Mouse (Mus musculus) kidney, postnatal 10 days (tissue): ENCODE measurements around the gene Zbtb9.

Experiments used
- DNase-seq: peaks from one replicate; pipeline ENCODE4 v3.0.0; 2021; ENCODE audit warnings: mixed read lengths

The Zbtb9 gene

DNA sequence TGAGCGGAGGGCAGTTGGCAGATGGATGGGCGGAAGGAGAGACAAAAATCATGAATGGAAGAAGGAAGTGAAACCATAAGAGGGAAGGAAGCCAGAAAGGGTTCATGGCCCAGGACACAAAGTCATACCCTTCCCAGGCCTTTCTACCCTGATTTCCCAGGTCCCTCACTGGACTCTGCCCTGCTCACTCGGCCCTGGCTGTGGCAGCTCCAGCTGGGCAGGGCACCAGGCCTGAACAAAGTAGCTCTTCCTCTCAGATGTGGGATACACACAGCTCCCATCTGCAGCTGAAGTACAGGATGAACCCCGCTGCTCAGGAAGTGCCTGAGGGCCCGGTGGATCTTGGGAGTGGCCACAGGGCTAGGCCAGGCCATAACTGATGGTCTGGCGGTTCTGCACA, 69.9 kb downstream of the Zbtb9 start:
- peak; percentile 54 for DNase-seq

- no peak for DNase-seq
These were observed 72.2 kb downstream of the Zbtb9 start for GRCm38 (mm10) chr17:27045164-27045563.

DNA sequence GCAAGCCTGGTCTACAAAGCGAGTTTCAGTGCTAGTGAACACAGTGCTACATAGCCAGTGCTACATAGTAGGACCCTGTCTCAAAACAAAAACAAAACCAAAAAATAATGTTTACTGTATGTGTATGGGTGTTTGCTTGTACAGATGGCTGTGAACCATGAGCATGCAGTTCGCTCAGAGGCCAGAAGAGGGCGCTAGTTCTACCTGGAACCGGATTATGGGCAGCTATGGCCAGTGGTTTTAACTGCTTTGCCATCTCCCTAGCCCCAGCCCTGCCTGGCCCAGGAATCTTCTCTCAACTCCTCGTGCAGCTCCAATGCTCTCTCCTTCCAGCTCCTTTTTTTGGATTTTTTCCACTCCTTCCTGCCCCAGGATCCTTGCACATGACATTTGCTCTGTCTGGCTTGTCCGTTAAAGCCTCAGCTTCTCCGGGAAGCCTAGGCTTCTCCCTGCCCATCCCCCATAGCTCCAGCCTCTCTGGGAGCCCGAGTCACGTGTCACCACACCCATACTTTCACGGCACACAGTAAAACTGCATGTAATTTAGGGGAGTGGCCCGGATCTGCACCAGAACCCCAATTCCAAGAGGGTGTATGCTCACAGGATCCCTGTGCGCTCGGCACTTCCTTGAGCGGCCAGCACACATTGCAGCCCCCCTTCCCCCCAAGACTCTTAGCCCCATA, 74.9 kb downstream of the Zbtb9 start:
- no peak for DNase-seq

- peak; percentile 57 for DNase-seq
These were observed 75.7 kb downstream of the Zbtb9 start for GRCm38 (mm10) chr17:27048445-27049239.

- DNase-seq = no peak
These were observed 77.9 kb downstream of the Zbtb9 start for GRCm38 (mm10) chr17:27050853-27051252.

GRCm38 (mm10) chr17:27051514-27051913, 78.5 kb downstream of the Zbtb9 start:
- peak; percentile 84 for DNase-seq

GRCm38 (mm10) chr17:27056170-27056569, 83.2 kb downstream of the Zbtb9 start:
- peak; percentile 86 for DNase-seq

GRCm38 (mm10) chr17:27056812-27057516, 84.0 kb downstream of the Zbtb9 start, which contains the start of gene Itpr3:
Itpr3 (plus strand) TSS chr17:27057304.
- peak; percentile 88 for DNase-seq

DNA sequence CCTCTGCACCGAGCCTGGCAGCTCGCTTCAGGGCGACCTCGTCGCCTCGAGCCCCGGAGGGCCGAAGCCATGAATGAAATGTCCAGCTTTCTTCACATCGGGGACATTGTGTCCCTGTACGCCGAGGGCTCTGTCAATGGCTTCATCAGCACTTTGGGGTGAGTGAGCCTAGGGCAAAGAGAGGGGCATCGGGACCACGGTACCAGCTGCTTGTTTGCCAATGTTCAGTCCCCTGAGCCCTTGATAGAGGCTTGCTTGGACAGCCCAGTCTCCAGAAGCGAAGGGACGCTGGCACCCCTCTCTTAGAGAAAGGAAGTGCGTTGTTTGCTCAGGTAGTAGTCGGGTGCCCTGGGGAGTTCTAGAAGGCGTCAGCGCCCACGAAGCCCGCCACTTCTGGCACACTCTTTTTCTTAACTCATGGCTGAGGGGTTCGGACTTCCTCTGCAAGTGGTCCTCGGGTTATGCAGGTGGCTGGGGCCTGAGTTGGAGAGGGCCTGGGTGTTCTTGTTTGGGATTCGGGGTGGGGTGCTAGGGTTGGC, 84.6 kb downstream of the Zbtb9 start:
- DNase-seq = no peak
